Mouse (Mus musculus) megakaryocyte, embryonic 14.5 days (primary cell): Measurements from ENCODE around the gene Dapk3.

ENCODE experiments used
- FLI1 ChIP-seq: IDR thresholded peaks from 2 replicates; pipeline ENCODE4 v1.6.1; 2012; ENCODE audit warnings: low read length, inconsistent platforms, mixed read lengths
- GATA1 ChIP-seq: IDR thresholded peaks from 3 replicates; pipeline ENCODE4 v1.6.1; 2012; ENCODE audit warnings: mixed read lengths, low read length, inconsistent platforms, borderline replicate concordance

- TF ChIP-seq GATA1 (no peak), FLI1 (no peak)
Measured at GRCm38 (mm10) chr10:81175936-81176465, 6.8 kb upstream of the Dapk3 start.
